Mouse (Mus musculus) hindbrain, embryonic 13.5 days (tissue): Measurements from ENCODE around the gene Ralgps1. TPM values are rescaled to one million over a fixed set of nuclear protein-coding genes. Genes with fewer than 3 reads are reported as not detected.
"Not testable (repeated sequence)": the region's sequence is repeated elsewhere in the genome, so short reads cannot be mapped to it uniquely, and the experiment has no call there.

ENCODE experiments used
- ATAC-seq: fragments of 200-750 bp; cut with Nextera tagmentation; 2 replicates; pipeline ENCODE4 v1.8.0; 2017; ENCODE audit warnings: moderate TSS enrichment; ENCODE audit not compliant: low FRiP score
- H3K27ac ChIP-seq: fragments of 300-500 bp; sonication (generic); 2 replicates; pipeline ENCODE4 v1.5.1; 2015; ENCODE audit warnings: inconsistent platforms, mild to moderate bottlenecking, moderate library complexity
- H3K27me3 ChIP-seq: fragments of 300-500 bp; sonication (generic); 2 replicates; pipeline ENCODE4 v1.6.1; 2015; ENCODE audit warnings: mild to moderate bottlenecking, inconsistent platforms
- H3K36me3 ChIP-seq: fragments of 300-500 bp; sonication (generic); 2 replicates; pipeline ENCODE4 v1.6.1; 2015; ENCODE audit warnings: mild to moderate bottlenecking, inconsistent platforms
- H3K4me1 ChIP-seq: fragments of 300-500 bp; sonication (generic); replicated peaks from 2 replicates; pipeline ENCODE4 v1.6.1; 2015; ENCODE audit warnings: inconsistent platforms
- H3K4me2 ChIP-seq: fragments of 300-500 bp; sonication (generic); 2 replicates; pipeline ENCODE4 v1.6.1; 2015; ENCODE audit warnings: inconsistent platforms, mild to moderate bottlenecking, moderate library complexity
- H3K4me3 ChIP-seq: fragments of 300-500 bp; sonication (generic); 2 replicates; pipeline ENCODE4 v1.5.1; 2015; ENCODE audit warnings: mild to moderate bottlenecking, inconsistent platforms
- H3K9ac ChIP-seq: fragments of 300-500 bp; sonication (generic); 2 replicates; pipeline ENCODE4 v1.6.1; 2015; ENCODE audit warnings: mild to moderate bottlenecking, inconsistent platforms
- H3K9me3 ChIP-seq: fragments of 300-500 bp; sonication (generic); 2 replicates; pipeline ENCODE4 v1.6.1; 2016; ENCODE audit warnings: inconsistent platforms
- WGBS: fragments of 180-500 bp; shearing (Covaris S2); methylation state at CpG from one replicate; pipeline ENCODE4 v1.1.7; 2015; 5-methylcytosine and 5-hydroxymethylcytosine counted together
- polyA plus RNA-seq: library from polyadenylated mRNA; unstranded; fragments of >200 nt; fragmentation: Nextera tagmentation; extraction: Ambion mirVana; gene quantifications from 2 replicates; pipeline ENCODE4 v1.2.1, GENCODE M21; 2015

Gene Ralgps1
- polyA plus RNA-seq, 1 experiment from 2014 or later = 37.3 TPM

DNA sequence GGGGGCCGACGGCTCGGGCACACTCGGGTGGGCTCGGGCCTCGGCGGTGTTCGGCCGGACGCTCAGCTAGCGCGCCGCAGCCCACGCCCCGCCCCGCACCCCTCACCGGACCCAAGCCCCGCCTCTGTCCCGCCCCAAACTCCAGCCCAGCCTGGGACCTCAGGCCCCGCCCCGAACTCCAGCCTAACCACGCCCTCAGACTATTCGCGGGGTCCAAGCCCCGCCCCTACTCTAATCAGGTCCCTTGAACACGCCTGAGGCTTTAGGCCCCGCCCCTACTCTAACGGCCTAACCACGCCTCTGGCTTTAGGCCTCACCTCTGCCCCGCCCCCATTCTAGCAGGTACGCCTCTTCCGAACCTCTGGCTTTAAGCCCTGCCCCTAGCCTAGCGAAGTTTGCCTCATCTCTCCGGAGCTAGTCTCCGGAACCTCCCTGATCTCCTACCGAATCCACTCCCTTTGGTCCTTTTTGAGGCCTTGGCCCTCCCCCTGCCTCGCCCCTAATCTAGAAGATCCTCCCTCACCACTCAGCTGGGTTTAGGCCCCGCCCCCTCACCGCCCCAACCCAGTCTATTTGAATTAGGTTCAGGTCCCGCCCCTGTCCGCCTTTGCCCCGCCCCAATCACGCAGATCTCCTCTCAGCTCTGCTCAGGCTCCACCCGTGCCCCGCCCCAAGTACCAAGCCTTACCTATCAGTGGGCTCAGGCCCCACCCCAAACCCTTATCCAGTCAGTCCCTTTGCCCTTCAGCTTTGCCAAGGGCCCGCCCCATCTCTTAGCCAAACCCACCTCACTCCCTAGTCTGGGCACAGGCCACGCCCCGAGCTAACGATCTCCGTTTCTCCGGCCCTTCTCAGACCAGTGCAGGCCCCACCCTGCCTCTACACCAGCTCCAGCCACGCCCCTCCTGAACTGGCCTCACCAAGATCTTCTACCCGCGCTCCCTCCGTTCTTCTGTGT lies 240.5 kb downstream of the Ralgps1 start:
- Histone ChIP-seq H3K27me3 (peaks cover 23% of the 10 kb centered on the region), H3K36me3 (peaks cover 2% of the 10 kb centered on the region; the same call in 1 of the 2 replicates), H3K27ac (peak overlapping the region; percentile 52), H3K4me1 (peaks cover 33% of the 10 kb centered on the region), H3K4me2 (peak overlapping the region; percentile 99), H3K9ac (peak overlapping the region; percentile 83), H3K4me3 (peak overlapping the region; percentile 71), H3K9me3 (no peaks in the 10 kb centered on the region)
- ATAC-seq = peak; percentile 90
- WGBS = under 1% methylated on average over 55 of the region's 55 CpGs

DNA sequence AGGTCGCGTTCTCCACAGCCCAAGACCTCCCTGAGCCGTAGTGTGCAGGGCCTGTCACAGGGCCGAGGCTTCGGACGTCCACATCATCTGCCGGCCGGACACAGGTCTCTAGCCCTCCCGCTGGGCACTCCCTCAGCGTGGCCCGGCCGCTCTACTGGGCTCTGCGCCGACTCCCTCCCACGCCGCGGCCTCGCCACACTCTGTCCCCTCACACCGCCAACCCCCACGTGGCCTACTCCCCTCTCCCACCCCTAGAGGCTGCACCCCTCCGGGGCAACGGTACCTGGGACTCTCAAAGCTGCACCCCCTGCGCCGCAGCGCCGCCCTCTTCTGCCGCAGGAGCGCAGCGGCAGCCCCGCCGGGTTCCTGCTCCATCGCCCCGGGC lies 241.2 kb downstream of the Ralgps1 start:
- H3K9ac ChIP-seq = peak overlapping the region; percentile 83
- H3K36me3 ChIP-seq = no peaks in the 10 kb centered on the region
- under 1% methylated on average over 33 of the region's 33 CpGs for WGBS
- peak overlapping the region; percentile 71 for H3K4me3 ChIP-seq
- peaks cover 33% of the 10 kb centered on the region for H3K4me1 ChIP-seq
- peak overlapping the region; percentile 99 for H3K4me2 ChIP-seq
- H3K27ac ChIP-seq = peak overlapping the region; percentile 52; the same call in 1 of the 2 replicates
- peak; percentile 43 for ATAC-seq
- H3K9me3 ChIP-seq = no peaks in the 10 kb centered on the region
- peaks cover 23% of the 10 kb centered on the region for H3K27me3 ChIP-seq

DNA sequence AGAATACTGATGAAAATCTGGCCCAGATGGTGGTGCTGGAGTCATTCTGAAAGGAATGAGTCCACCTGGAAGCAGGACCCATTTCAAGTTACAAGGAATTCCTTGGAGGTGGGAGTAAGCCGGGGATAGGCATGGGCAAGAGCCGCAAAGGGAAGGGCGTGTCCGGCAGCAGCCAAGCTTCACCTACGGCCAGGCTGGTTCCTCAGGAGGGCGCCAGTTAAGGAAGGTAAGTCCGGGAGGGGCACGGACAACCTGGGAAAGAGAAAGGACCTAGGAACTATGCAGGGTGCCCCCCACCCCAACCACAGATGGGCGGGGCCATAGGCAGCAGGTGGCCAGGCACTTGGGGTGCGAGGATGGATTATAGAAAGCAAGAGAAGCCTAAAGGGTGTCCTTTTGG lies 241.6 kb downstream of the Ralgps1 start:
- no peaks in the 10 kb centered on the region for H3K36me3 ChIP-seq
- peak overlapping the region; percentile 99 for H3K4me2 ChIP-seq
- peaks cover 23% of the 10 kb centered on the region for H3K27me3 ChIP-seq
- no peaks in the 10 kb centered on the region for H3K9me3 ChIP-seq
- peak overlapping the region; percentile 52; the same call in 1 of the 2 replicates for H3K27ac ChIP-seq
- H3K9ac ChIP-seq = peak overlapping the region; percentile 83
- 4% methylated on average over 10 of the region's 10 CpGs for WGBS
- ATAC-seq = no peak
- H3K4me1 ChIP-seq = peaks cover 33% of the 10 kb centered on the region
- peak overlapping the region; percentile 71 for H3K4me3 ChIP-seq

DNA sequence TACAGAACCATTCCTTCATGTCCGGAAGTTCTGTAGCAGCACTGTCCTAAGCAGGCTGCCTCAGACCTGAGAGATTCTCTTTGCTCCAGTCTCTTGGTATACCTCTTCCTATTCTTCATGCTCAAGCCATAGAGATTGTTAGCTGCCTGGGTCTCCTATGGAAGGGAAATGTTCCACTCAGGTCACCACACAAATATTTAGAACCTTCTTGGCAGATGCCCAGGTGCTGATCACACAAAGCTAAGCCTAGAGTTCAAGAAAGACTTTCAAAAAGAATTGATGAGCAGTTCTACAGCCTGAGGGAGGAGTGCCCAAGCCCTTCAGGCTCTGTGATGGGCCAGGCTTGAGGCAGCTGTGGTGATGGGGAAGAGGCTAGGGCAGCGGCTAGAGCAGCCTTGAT lies 242.3 kb downstream of the Ralgps1 start:
- H3K4me1 ChIP-seq = peaks cover 33% of the 10 kb centered on the region
- H3K4me2 ChIP-seq = peak overlapping the region; percentile 99
- WGBS = 75% methylated on average over 2 of the region's 2 CpGs
- peaks cover 21% of the 10 kb centered on the region for H3K27me3 ChIP-seq
- no peaks in the 10 kb centered on the region for H3K36me3 ChIP-seq
- H3K4me3 ChIP-seq = peak overlapping the region; percentile 71
- H3K9ac ChIP-seq = peak overlapping the region; percentile 83
- no peaks in the 10 kb centered on the region for H3K9me3 ChIP-seq
- no peak overlapping the region for H3K27ac ChIP-seq
- ATAC-seq = no peak

DNA sequence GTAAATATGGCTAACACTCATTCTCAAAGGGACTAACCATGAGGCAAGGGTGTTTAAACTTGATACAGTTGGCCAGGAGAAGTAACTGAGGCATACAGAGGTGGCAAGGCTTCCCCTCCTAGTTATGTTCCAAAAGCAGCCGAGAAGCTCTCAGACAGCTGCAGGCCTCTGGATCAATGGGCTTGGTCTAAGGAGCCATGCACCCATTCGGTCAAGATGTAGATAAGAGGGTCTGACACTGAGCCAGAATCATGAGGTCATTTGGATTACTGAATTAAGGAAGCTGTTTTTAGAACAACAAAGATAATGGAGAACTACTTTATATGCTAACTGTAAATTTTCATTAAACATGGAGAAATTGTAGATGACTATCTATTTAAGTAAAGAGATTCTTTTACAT lies 244.0 kb downstream of the Ralgps1 start:
- peaks cover 26% of the 10 kb centered on the region for H3K4me1 ChIP-seq
- no peak overlapping the region for H3K27ac ChIP-seq
- H3K4me2 ChIP-seq = no peak overlapping the region
- ATAC-seq = no peak
- H3K36me3 ChIP-seq = no peaks in the 10 kb centered on the region
- H3K9ac ChIP-seq = no peak overlapping the region
- peaks cover 12% of the 10 kb centered on the region for H3K27me3 ChIP-seq
- no peak overlapping the region for H3K4me3 ChIP-seq
- WGBS = 86% methylated on average over 2 of the region's 2 CpGs
- H3K9me3 ChIP-seq = no peaks in the 10 kb centered on the region

DNA sequence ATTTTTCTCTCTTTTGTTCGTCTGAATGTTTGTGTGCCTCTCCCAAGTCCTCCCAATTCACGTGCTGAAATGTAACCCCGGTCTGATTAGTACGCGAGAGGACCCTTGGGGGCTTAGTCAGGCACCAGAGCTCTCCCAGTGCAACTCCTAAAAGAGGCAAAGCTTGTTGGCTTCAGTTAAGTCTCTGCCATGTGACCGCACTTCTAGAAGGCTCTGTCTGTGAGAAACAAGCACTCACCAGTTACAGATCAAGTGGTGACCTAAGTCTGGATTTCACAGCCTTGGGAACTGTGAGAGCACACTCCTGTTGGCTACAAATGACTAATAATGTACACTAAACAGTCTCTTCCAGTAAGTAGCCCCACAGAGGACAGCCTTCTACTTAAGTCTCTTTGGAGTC lies 248.4 kb downstream of the Ralgps1 start:
- no peak overlapping the region for H3K4me2 ChIP-seq
- no peaks in the 10 kb centered on the region for H3K27me3 ChIP-seq
- no peak overlapping the region for H3K4me3 ChIP-seq
- H3K9ac ChIP-seq = no peak overlapping the region
- no peaks in the 10 kb centered on the region for H3K4me1 ChIP-seq
- ATAC-seq = no peak
- no peaks in the 10 kb centered on the region for H3K9me3 ChIP-seq
- WGBS = 77% methylated on average over 6 of the region's 6 CpGs
- no peak overlapping the region for H3K27ac ChIP-seq
- no peaks in the 10 kb centered on the region for H3K36me3 ChIP-seq

DNA sequence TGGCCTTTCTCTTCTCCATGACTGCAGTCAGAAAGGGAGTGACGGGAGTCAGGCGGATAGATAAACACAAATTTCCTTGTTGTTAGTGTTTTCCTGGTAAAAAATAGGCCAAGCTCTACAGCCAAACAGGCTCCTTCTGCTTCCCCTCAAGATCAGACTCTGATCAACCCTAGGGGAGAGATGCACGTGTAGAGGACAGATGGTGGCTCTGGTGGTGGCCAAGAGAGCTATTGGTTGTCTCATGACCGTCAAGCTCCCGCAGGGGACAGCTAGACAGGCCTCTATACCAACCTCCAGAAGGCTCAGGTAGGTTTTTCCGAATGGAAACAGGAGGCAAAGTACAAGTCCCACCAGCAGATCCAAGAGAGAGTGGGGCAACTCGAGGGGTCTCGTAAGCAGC lies 270.8 kb downstream of the Ralgps1 start:
- no peak for ATAC-seq
- H3K9me3 ChIP-seq = no peaks in the 10 kb centered on the region
- 87% methylated on average over 8 of the region's 8 CpGs for WGBS

DNA sequence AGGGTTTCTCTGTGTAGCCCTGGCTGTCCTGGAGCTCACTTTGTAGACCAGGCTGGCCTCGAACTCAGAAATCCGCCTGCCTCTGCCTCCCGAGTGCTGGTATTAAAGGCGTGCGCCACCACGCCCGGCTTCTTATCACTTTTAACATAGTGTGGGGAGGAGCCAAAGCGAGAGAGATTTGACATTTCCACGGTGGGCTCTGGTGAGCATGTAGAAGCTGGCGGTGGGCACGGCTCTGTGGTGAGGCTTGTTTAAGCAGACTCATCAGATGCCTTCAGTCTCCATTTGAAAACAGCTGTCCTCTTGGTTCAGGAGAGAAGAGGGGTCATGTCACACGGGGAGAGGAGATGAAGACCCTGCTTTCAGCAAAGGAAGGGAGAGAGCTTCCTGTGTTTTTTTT lies 274.0 kb downstream of the Ralgps1 start:
- not testable (repeated sequence) for H3K9ac ChIP-seq, ATAC-seq, H3K9me3 ChIP-seq, H3K27me3 ChIP-seq, H3K4me2 ChIP-seq, H3K36me3 ChIP-seq, H3K27ac ChIP-seq, H3K4me3 ChIP-seq, H3K4me1 ChIP-seq
- 93% methylated on average over 12 of the region's 12 CpGs for WGBS

More for the DNA sequence above, 270.8 kb downstream of the Ralgps1 start:
- Histone ChIP-seq H3K36me3 (no peaks in the 10 kb centered on the region), H3K4me3 (no peak overlapping the region), H3K4me2 (no peak overlapping the region), H3K27me3 (no peaks in the 10 kb centered on the region), H3K9ac (no peak overlapping the region), H3K27ac (no peak overlapping the region), H3K4me1 (no peaks in the 10 kb centered on the region)

DNA sequence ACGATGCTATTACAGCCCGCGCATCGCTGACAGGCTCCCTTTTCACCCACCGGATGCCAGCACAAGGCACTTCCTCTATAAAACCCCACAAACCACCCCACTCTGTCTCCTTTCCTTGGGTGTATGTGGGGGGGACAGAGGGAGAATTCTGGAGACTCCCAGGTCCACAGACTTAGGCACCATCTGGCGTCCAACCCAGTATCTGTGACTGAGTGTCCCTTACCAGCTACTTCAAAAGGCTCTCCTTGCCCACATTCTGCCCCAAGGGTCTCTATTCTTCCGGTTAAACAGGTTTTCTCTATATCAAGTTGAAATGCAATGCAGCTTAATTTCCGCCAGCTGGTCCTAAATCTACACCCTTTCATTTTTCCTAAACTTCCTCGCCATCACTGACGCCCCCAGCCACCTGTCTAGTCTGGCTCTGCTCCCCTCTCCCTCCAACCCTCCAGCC lies 276.0 kb downstream of the Ralgps1 start:
- no peaks in the 10 kb centered on the region for H3K36me3 ChIP-seq
- ATAC-seq = no peak
- no peak overlapping the region for H3K27ac ChIP-seq
- no peak overlapping the region for H3K9ac ChIP-seq
- WGBS = 74% methylated on average over 10 of the region's 10 CpGs
- no peak overlapping the region for H3K4me2 ChIP-seq
- no peaks in the 10 kb centered on the region for H3K9me3 ChIP-seq
- H3K27me3 ChIP-seq = no peaks in the 10 kb centered on the region
- H3K4me3 ChIP-seq = no peak overlapping the region
- H3K4me1 ChIP-seq = 0 out of 2 replicates have a peak, but pooled peaks cover 2% of the 10 kb centered on the region

DNA sequence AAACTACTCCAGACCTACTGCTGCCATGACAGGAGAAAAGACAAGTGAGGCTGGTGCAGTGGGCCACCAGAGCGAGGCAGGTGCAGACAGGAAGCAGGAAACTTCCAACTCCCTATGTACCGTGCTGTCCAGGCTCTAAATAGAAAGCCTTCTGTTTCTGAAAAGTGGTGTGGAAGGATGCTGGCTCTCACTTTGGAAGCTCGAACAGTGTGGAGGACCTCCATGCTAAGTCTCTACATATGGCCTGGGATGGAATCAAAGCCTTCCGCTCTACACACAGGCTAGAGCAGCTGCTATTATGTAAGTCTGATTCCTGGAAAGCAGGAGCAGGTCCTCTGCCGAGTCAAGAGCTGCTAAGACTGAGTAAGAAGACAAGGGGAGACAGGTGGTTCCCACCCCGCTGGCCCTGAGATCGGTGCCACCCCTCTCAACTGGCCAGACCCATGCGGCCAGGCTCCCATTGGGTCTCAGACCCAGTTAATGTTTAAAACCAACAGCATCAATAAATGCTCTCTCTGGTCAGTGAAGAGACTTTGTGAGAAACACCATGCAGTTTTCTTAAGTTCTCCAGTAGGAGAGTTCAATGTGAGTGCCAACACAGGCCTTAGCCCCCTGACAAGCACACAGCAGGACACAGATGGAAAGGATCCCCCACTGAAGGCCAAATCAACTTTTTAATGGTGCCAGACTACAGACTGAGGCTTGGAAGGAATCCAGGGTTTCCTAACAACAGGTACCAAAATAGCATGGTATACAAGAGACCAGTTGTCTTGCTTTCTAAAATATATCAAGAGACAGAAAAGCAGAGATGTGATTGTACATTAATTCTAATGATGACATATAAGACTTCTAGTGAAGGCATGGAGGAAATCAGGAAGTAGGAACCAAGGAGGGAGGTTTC lies 280.4 kb downstream of the Ralgps1 start:
- H3K4me2 ChIP-seq = no peak overlapping the region
- H3K9me3 ChIP-seq = no peaks in the 10 kb centered on the region
- no peaks in the 10 kb centered on the region for H3K36me3 ChIP-seq
- no peak overlapping the region for H3K27ac ChIP-seq
- no peak overlapping the region for H3K9ac ChIP-seq
- H3K4me3 ChIP-seq = no peak overlapping the region
- H3K4me1 ChIP-seq = peaks cover 6% of the 10 kb centered on the region; the same call in 1 of the 2 replicates
- no peak for ATAC-seq
- 87% methylated on average over 8 of the region's 8 CpGs for WGBS
- no peaks in the 10 kb centered on the region for H3K27me3 ChIP-seq

DNA sequence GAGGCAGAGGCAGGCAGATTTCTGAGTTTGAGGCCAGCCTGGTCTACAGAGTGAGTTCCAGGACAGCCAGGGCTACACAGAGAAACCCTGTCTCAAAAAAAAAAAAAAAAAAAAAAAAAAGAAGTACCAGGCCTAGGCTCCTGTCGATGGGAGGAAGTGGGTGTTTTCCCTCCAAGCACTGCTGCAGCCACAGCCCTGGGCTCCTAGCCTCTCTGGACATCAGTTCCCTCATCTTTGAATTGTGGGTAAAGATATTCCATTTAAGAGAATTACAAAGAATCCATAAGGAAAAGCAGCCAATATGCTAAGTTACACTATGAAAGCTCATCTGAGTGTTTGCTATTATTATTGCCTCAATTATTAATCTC lies 281.3 kb downstream of the Ralgps1 start:
- not testable (repeated sequence) for H3K36me3 ChIP-seq, H3K4me3 ChIP-seq, H3K27ac ChIP-seq, H3K4me1 ChIP-seq, H3K4me2 ChIP-seq, H3K9ac ChIP-seq, H3K27me3 ChIP-seq, H3K9me3 ChIP-seq, ATAC-seq
- 100% methylated on average over 1 of the region's 1 CpGs for WGBS

DNA sequence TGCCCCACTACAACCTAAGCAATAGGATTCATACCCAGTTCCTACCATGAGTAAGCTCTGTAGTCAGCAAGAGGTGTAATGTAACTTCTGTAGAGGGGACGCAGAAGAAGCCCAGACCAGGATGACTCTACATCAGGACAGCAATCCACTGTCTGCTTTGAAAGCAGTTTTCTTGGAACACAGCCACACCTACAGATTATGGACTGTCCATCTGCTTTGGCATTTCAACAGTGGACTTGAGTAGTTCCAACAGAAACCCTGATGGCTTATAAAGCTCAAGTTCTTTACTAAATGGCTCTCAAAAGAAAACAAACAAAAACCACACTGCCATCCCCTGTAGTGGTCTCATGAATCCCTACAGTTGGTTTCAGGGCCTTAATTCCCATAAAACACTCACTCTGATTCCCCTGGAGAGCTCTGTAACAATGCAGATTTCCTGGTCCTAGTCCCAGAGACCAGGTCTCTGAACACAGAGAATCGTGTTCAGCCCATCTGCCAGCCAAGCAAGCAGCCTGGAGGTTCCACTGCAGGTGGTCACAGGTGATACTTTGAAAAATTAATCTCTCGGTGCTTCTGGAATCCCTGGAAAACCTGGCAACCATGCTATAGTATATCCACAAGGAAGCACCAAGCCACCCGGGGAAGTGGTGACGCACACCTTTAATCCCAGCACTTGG lies 281.8 kb downstream of the Ralgps1 start:
- Histone ChIP-seq H3K4me2 (no peak overlapping the region), H3K9me3 (no peaks in the 10 kb centered on the region), H3K9ac (no peak overlapping the region), H3K4me1 (peaks cover 6% of the 10 kb centered on the region; the same call in 1 of the 2 replicates), H3K27me3 (no peaks in the 10 kb centered on the region), H3K36me3 (no peaks in the 10 kb centered on the region), H3K27ac (no peak overlapping the region), H3K4me3 (no peak overlapping the region)
- ATAC-seq = no peak
- WGBS = 88% methylated on average over 5 of the region's 5 CpGs
